Mouse (Mus musculus) myocyte (in vitro differentiated cells): Measurements from ENCODE around the gene Orc2.

Experiments
- MYOD1 ChIP-seq, 3 experiments: IDR thresholded peaks; one replicate each; pipeline ENCODE4 v1.6.1; 2011; ENCODE audit warnings: control low read depth in 2 of 3, low read depth in 2 of 3, mild to moderate bottlenecking in 2 of 3, moderate library complexity in 1 of 3; ENCODE audit not compliant: insufficient read length in 2 of 3, control insufficient read depth in 1 of 3
- POLR2A ChIP-seq: IDR thresholded peaks from one replicate; pipeline ENCODE4 v1.6.1; 2011; ENCODE audit warnings: low read depth, mild to moderate bottlenecking, control low read depth, moderate library complexity; ENCODE audit not compliant: insufficient read length
- POLR2AphosphoS2 ChIP-seq: IDR thresholded peaks from one replicate; pipeline ENCODE4 v1.6.1; 2011; ENCODE audit warnings: low read depth, control low read depth; ENCODE audit not compliant: insufficient read length

- no peak for TF ChIP-seq MYOD1 (IDR thresholded peaks at IDR 0.05; ENCODE audit: control insufficient read depth in 1 of 3, insufficient read length in 2 of 3, low read depth in 2 of 3)
- TF ChIP-seq POLR2A = no peak
- no peak for TF ChIP-seq POLR2AphosphoS2
These were observed 9.3 kb downstream of the Orc2 start for GRCm38 (mm10) chr1:58495603-58496002.
